Mouse (Mus musculus) myocyte (in vitro differentiated cells): ENCODE results near the gene Trpv4.

Experiments
- E2F4 ChIP-seq: IDR thresholded peaks from one replicate; pipeline ENCODE4 v1.6.1; 2011; ENCODE audit warnings: mild to moderate bottlenecking, control low read depth, moderate library complexity; ENCODE audit not compliant: insufficient read depth
- MAX ChIP-seq: IDR thresholded peaks from one replicate; pipeline ENCODE4 v1.6.1; 2011; ENCODE audit warnings: low read depth, mild to moderate bottlenecking, control low read depth
- POLR2A ChIP-seq: IDR thresholded peaks from one replicate; pipeline ENCODE4 v1.6.1; 2011; ENCODE audit warnings: low read depth, mild to moderate bottlenecking, control low read depth, moderate library complexity; ENCODE audit not compliant: insufficient read length
- POLR2AphosphoS2 ChIP-seq: IDR thresholded peaks from one replicate; pipeline ENCODE4 v1.6.1; 2011; ENCODE audit warnings: low read depth, control low read depth; ENCODE audit not compliant: insufficient read length
- SRF ChIP-seq: IDR thresholded peaks from one replicate; pipeline ENCODE4 v1.6.1; 2011; ENCODE audit warnings: low read depth; ENCODE audit not compliant: control insufficient read depth, insufficient read length
- TCF12 ChIP-seq: IDR thresholded peaks from one replicate; pipeline ENCODE4 v1.6.1; 2011; ENCODE audit warnings: mild to moderate bottlenecking, control low read depth; ENCODE audit not compliant: poor library complexity, insufficient read depth, severe bottlenecking
- TCF3 ChIP-seq: IDR thresholded peaks from one replicate; pipeline ENCODE4 v1.6.1; 2011; ENCODE audit warnings: low read depth, control low read depth; ENCODE audit not compliant: insufficient read length
- USF1 ChIP-seq: IDR thresholded peaks from one replicate; pipeline ENCODE4 v1.6.1; 2011; ENCODE audit warnings: low read depth, mild to moderate bottlenecking, control low read depth, moderate library complexity

DNA sequence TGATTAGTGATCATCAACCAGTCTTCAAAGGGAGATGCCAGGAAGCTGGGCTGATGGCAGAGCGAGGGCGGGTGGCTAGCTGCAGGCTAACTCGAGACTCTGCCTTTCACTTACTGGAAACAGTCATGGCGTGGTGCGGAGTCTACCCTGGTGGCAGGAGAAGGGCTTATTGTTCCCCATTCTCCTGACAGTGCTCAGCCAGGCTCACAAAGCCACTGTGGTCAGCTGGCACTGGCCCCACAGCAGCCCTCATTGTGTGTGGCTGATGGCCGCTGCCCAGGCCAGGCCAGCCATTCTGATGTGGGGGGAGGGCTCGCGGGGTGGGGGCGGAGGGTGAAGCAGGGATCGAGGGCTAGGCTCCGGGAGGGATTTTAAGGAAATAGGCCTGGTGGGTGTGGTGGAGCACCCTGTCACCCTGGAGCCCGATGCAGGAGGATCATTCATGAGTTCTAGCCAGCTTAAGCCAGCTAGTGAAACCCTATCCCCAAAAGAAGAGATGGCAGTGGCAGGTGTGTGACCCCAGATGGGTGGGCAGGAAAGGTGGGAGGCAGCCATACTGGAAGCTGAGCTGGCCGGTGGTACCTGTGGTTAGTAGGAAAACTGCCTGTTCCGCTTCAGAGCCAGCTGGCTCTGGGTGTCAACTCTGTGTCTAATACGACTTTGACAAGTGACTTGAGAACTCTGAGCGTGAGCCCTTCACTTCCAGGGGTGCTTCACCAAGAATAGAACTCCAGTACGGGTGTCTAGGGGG is 21.8 kb upstream of the Trpv4 start:
- TF ChIP-seq POLR2A (no peak), USF1 (no peak), TCF3 (no peak), POLR2AphosphoS2 (no peak), MAX (no peak), E2F4 (no peak), TCF12 (no peak), SRF (no peak)
